Mouse (Mus musculus): ENCODE data around the gene Lrrc4b.

Lrrc4b gene

DNA sequence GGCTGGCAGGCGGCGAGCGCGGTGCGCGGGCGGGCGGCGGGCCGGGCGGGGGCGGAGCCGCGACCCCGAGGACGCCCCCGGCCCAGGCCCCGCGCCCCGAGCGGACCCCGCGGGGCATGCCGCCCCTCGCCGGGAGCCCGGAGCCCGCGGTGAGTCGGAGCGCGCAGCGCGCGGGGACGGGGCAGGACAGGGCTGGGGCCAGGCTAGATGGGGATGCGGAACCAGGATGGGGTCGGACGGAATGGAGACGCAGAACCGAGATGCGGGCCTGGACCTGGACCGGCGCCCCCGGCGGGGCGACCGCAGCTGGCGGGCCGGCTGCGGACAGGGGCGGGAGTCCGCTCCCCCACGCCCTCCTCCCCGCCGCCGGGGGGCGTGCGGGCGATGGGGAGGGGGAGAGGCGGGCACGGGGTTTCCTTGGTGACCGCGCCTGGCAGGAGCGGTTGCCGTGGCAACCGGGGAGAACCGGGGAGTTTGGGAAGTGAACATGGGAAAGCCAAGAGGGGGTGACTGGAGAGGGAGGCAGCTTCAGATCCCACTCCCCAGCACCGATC, at the start of gene Lrrc4b:
Gene Lrrc4b (plus strand): TSS at position 51 of the 554 bp plus-strand sequence.
- DNase-seq (ENCODE audit: low spot score): peak; percentile 73

- DNase-seq (ENCODE audit: low spot score): peak; percentile 86
Measured at GRCm38 (mm10) chr7:44382541-44382940, 46.3 kb upstream of the Lrrc4b start.

DNA sequence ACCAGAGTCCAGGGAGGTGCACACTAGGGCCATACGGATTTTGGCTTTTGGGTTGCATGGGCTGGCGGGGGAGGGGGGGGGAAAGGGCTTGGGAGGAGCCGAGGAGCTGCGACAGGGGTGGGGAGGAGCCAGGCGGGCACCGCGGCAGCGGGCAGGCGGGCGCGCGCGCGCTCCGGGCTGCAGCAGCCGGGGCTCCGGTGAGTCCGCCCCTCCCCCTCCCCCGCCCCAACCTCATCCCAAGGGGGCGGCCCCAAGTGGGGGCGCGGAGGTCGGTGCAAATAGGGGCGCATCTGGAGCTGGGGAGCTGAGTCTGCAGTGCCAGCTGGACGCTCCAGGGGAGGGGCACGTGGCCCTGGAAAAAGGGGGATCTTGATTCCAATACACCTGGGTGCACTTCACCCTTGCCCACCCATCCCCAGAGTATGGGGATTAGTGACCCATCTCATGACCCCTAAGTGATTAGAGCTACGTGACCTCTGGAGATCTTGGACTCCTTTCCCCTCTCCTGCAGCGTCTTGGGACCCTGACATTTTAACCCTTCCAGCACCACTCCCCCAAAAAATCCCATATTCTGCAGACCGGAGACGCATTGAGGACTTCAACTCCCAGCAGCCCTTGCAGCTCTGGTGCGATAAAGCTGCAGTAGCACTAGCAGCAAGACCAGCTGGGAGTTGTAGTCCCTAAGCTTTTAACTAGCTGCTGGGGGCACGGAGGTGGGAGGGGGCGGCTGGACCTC, 44.7 kb upstream of the Lrrc4b start, which contains the start of gene Syt3:
Gene Syt3 (plus strand): TSS at position 123 of the 736 bp plus-strand sequence.
- peak; percentile 83 for DNase-seq (ENCODE audit: low spot score)

DNA sequence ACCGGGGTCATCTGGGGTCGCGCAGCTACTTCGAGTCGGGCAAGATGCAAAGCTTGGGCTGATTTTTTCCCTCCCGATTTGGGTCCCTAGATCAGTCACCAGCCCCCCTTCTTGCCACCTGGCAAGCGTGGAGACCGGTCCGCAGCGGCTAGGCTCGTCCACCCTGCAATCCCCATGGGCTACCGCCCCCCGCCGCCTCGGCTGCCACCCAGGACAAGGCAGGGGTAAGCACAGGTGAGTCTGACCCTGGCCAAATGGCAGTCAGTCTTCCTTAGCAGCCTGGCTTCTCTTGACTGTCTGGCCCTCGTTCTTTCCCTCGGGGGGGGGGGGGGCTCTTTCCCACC, 44.1 kb upstream of the Lrrc4b start:
- DNase-seq (ENCODE audit: low spot score): no peak

DNA sequence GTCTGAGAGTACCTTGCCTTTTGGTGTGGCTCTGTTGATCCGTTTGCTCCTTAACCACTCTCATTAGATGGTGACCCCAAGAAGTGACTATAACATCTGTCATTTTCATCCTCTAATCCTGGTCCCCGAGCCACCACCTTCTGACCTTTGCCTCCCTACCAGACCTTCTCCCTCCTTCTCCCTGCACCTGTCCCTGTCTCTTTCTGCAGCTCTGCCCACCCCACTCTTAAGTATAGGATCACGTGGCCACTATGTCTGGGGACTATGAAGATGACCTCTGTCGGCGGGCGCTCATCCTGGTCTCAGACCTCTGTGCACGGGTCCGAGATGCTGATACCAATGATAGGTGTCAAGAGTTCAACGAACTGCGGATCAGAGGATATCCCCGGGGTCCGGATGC, 43.1 kb upstream of the Lrrc4b start, which contains the start of gene 1700008O03Rik:
Gene 1700008O03Rik (minus strand): TSS at position 101 of the 400 bp plus-strand sequence.
- DNase-seq (ENCODE audit: low spot score): no peak

GRCm38 (mm10) chr7:44391831-44392230, 37.0 kb upstream of the Lrrc4b start:
- DNase-seq (ENCODE audit: low spot score): no peak

GRCm38 (mm10) chr7:44392341-44392740, 36.5 kb upstream of the Lrrc4b start:
- DNase-seq (ENCODE audit: low spot score): no peak

DNA sequence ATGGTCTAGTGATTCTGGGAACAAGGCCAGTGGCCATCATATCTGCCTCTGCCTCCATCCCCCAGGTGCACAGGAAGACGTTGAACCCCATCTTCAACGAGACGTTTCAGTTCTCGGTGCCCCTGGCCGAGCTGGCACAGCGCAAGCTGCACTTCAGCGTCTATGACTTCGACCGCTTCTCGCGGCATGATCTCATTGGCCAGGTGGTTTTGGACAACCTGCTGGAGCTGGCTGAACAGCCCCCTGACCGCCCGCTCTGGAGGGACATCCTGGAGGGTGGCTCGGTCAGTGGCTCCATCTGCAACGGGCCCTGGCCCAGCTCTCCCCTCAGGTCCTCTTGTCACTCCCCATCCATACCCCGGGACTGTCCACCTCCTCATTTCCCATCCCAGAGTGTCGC, 35.5 kb upstream of the Lrrc4b start:
- no peak for DNase-seq (ENCODE audit: low spot score)

- peak; percentile 61 for DNase-seq (ENCODE audit: low spot score)
Measured at GRCm38 (mm10) chr7:44398570-44398969, 30.2 kb upstream of the Lrrc4b start.

DNA sequence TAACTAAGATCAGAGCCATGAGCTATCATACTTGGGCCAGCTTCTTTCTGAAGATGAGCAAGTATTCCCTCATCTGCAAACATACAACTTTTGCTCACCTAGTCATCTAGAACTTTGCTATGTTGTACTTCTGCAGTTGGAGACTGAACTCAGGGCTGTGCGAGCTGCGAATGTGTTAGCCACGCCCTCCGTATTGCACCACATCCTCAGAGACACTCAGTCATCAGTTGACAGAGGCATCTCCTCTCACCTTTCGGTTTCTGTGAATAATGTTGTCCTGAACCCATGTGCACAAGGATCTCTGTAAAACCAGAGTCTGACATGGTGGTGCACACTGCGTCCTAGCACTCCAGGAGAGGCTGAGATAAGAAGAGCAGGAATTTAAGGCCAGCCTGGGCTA, 27.1 kb upstream of the Lrrc4b start:
- no peak for DNase-seq (ENCODE audit: low spot score)

GRCm38 (mm10) chr7:44405346-44406014, 23.3 kb upstream of the Lrrc4b start:
- peak; percentile 98 for DNase-seq (ENCODE audit: low spot score)

GRCm38 (mm10) chr7:44406015-44406355, 22.8 kb upstream of the Lrrc4b start:
- no peak for DNase-seq (ENCODE audit: low spot score)

- DNase-seq (ENCODE audit: low spot score): no peak
Measured at GRCm38 (mm10) chr7:44411144-44411543, 17.7 kb upstream of the Lrrc4b start.

DNA sequence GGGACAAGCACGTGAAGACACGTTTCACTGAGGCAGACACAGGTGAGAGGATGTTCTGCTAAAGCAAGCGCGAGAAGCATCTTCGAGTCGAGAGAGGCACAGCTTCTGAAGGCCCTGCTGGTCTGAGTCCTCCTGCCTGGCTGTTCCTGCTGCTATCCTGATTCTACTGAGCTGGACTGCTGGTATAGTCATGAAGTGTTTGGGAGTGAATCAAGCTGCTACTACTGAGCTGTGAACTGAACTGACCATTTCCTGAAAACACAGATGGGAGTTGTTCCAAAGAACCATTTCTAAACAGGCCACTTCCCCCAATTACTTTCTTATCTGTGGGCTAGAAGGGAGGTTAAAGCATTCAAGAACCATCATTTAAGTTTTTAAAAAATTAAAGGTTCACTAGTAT, 15.5 kb upstream of the Lrrc4b start:
- DNase-seq (ENCODE audit: low spot score): no peak

GRCm38 (mm10) chr7:44427666-44428065, 1.2 kb upstream of the Lrrc4b start:
- no peak for DNase-seq (ENCODE audit: low spot score)

GRCm38 (mm10) chr7:44428171-44428950, 457 bp upstream of the Lrrc4b start:
- no peak for DNase-seq (ENCODE audit: low spot score)

GRCm38 (mm10) chr7:44429534-44430488, 993 bp downstream of the Lrrc4b start:
- no peak for DNase-seq (ENCODE audit: low spot score)

DNA sequence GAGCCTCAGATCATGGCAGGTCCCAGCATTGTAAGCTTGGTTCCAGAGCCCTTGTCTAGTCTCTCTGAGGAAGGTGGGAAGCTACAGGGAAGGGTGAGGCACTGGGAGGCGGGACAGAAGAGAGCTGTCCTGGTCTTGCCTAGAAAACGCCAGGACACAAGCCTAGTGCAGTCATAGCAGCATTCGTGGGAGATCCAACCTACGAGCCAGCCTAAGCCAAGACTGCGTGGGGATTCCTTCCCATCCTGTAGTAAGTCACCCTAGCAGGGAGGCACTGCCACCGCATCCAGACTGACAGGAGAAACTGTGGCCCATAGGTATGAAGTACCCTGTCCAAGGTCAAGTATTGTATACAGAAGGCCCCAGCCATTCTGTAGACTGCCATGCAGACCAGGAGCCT, 3.7 kb downstream of the Lrrc4b start:
- no peak for DNase-seq (ENCODE audit: low spot score)

DNA sequence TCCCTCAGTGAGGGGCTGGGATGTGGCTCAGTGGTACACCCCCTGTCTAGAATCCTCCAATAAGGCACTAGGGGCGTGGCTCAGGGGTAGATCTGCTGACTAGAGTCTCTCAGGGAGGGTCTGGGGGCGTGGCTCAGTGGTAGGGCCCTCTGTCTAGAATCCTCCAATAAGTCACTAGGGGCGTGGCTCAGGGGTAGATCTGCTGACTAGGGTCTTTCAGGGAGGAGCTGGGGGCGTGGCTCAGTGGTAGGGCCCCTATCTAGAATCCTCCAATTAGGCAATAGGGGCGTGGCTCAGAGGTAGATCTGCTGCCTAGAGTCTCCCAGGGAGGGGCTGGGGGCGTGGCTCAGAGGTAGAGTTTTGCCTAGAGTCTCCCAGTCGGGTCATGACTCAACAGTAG, 4.6 kb downstream of the Lrrc4b start:
- no peak for DNase-seq (ENCODE audit: low spot score)

GRCm38 (mm10) chr7:44434089-44434488, 5.3 kb downstream of the Lrrc4b start:
- DNase-seq (ENCODE audit: low spot score): no peak

GRCm38 (mm10) chr7:44435796-44436195, 7.0 kb downstream of the Lrrc4b start:
- no peak for DNase-seq (ENCODE audit: low spot score)
